Mouse (Mus musculus) frontal cortex, postnatal 36 days (tissue): ENCODE data around the gene Ppil3.

ENCODE experiments used
- DNase-seq, 2 experiments: peaks; one replicate each; pipeline ENCODE4 v3.0.0; 2022; ENCODE audit warnings: low spot score in 2 of 2

Gene Ppil3

GRCm38 (mm10) chr1:58445143-58445722 lies at the start of gene Ppil3, which contains the start of gene Nif3l1:
Ppil3 (minus strand) TSS chr1:58445486.
Nif3l1 (plus strand) TSS chr1:58445151.
- DNase-seq, result peak; percentile 87 to 95

GRCm38 (mm10) chr1:58482647-58483046 lies 37.4 kb upstream of the Ppil3 start:
- DNase-seq, result no peak

- DNase-seq, result no peak
Observed at GRCm38 (mm10) chr1:58475662-58476061, 30.4 kb upstream of the Ppil3 start.

GRCm38 (mm10) chr1:58465561-58465960 lies 20.3 kb upstream of the Ppil3 start:
- no peak for DNase-seq

- no peak for DNase-seq
Observed at GRCm38 (mm10) chr1:58465042-58465441, 19.8 kb upstream of the Ppil3 start.

- no peak for DNase-seq
Observed at GRCm38 (mm10) chr1:58463935-58464334, 18.6 kb upstream of the Ppil3 start.

- no peak for DNase-seq
Observed at GRCm38 (mm10) chr1:58460566-58460965, 15.3 kb upstream of the Ppil3 start.

GRCm38 (mm10) chr1:58458867-58459266 lies 13.6 kb upstream of the Ppil3 start:
- no peak for DNase-seq

- DNase-seq, result no peak
Observed at GRCm38 (mm10) chr1:58458175-58458574, 12.9 kb upstream of the Ppil3 start.

GRCm38 (mm10) chr1:58454316-58454715 lies 9.0 kb upstream of the Ppil3 start:
- DNase-seq, result no peak

- no peak for DNase-seq
Observed at GRCm38 (mm10) chr1:58448396-58448795, 3.1 kb upstream of the Ppil3 start.

GRCm38 (mm10) chr1:58447766-58448165 lies 2.5 kb upstream of the Ppil3 start:
- DNase-seq, result no peak

GRCm38 (mm10) chr1:58445861-58446260 lies 575 bp upstream of the Ppil3 start:
- no peak for DNase-seq

GRCm38 (mm10) chr1:58444691-58445090 lies 595 bp downstream of the Ppil3 start:
- no peak for DNase-seq

GRCm38 (mm10) chr1:58424551-58424950 lies 20.7 kb downstream of the Ppil3 start:
- no peak for DNase-seq

- peak; percentile 96 to 97 for DNase-seq
Observed at GRCm38 (mm10) chr1:58423371-58424248, 21.7 kb downstream of the Ppil3 start, which contains the start of gene Clk1. Clk1 (minus strand) TSS chr1:58424066.

GRCm38 (mm10) chr1:58422879-58423278 lies 22.4 kb downstream of the Ppil3 start:
- DNase-seq, result no peak

- DNase-seq, result no peak
Observed at GRCm38 (mm10) chr1:58420961-58421360, 24.3 kb downstream of the Ppil3 start.

- DNase-seq, result no peak
Observed at GRCm38 (mm10) chr1:58420032-58420431, 25.3 kb downstream of the Ppil3 start.

- DNase-seq, result no peak
Observed at GRCm38 (mm10) chr1:58416048-58416447, 29.2 kb downstream of the Ppil3 start.

- DNase-seq, result no peak
Observed at GRCm38 (mm10) chr1:58415442-58415841, 29.8 kb downstream of the Ppil3 start.

GRCm38 (mm10) chr1:58410776-58411175 lies 34.5 kb downstream of the Ppil3 start:
- no peak for DNase-seq

GRCm38 (mm10) chr1:58410198-58410588 lies 35.1 kb downstream of the Ppil3 start:
- DNase-seq, result no peak
